Mouse (Mus musculus): ENCODE results near the gene Gm5157.
"Not testable (repeated sequence)": the region's sequence is repeated elsewhere in the genome, so short reads cannot be mapped to it uniquely, and the experiment has no call there.

Gene Gm5157

GRCm38 (mm10) chr7:21190323-21190722, at the start of gene Gm5157:
Gm5157 (minus strand) TSS chr7:21190423.
- not testable (repeated sequence) for DNase-seq (ENCODE audit: low spot score)

- DNase-seq (ENCODE audit: low spot score) = not testable (repeated sequence)
These were observed 28.3 kb downstream of the Gm5157 start, which contains the start of gene Vmn1r123 for GRCm38 (mm10) chr7:21161885-21162284. Vmn1r123 (plus strand) TSS chr7:21162185.

Measured in T-cell, adult 2 months (primary cell).